Mouse (Mus musculus) layer of hippocampus, adult 2 months (tissue): ENCODE measurements around the gene B4galt1. TPM values are rescaled to one million over a fixed set of nuclear protein-coding genes. Genes with fewer than 3 reads are reported as not detected.
A peak's percentile ranks its signal among the peaks of the same experiment; 100 is the strongest.

Experiments
- DNase-seq, 2 experiments: peaks; one replicate each; pipeline ENCODE4 v3.0.0; 2022; ENCODE audit warnings: low spot score in 2 of 2
- H3K27ac ChIP-seq: fragments of 200-600 bp; 2 replicates; pipeline ENCODE4 v1.8.1; 2022
- H3K4me3 ChIP-seq: fragments of 200-600 bp; 2 replicates; pipeline ENCODE4 v1.8.1; 2022; ENCODE audit warnings: mild to moderate bottlenecking
- CTCF ChIP-seq: fragments of 200-600 bp; conservative IDR thresholded peaks from 2 replicates; pipeline ENCODE4 v1.8.1; 2022; ENCODE audit warnings: antibody characterized with exemption, mild to moderate bottlenecking, moderate library complexity
- long read RNA-seq, 2 experiments: library from polyadenylated mRNA; stranded (forward); transcript quantifications; one replicate each; pipeline ENCODE4 v2.0.0; 2021; ENCODE audit warnings: borderline mapping rate in 2 of 2
- total RNA-seq, 2 experiments: library from RNA; stranded (reverse); gene quantifications; 2 replicates each; pipeline ENCODE4 v1.2.3; 2021

The B4galt1 gene
- total RNA-seq, result 10 to 100 TPM in 1 of 2 experiments, 1 to 10 TPM in 1; 8.5 to 10.8 TPM
- long read RNA-seq, experiment 1, partial matches to known transcripts, result 1 of 3 reads
- long read RNA-seq, experiment 1, other reads (novel, unspliced or antisense), result 0 of 3 reads
- long read RNA-seq, experiment 2, partial matches to known transcripts, result 0 of 4 reads
- long read RNA-seq, experiment 2, other reads (novel, unspliced or antisense), result 1 of 4 reads

- no peak for TF ChIP-seq CTCF
- H3K4me3 ChIP-seq, result peak within 1 kb of the TSS; percentile 70
- H3K27ac ChIP-seq, result peak within 1 kb of the TSS; percentile 91
- DNase-seq, result peak; percentile 94 to 95
These were observed at the start of gene B4galt1 for GRCm38 (mm10) chr4:40853565-40854386. Gene B4galt1, minus strand, starts transcription at chr4:40854005.

GRCm38 (mm10) chr4:40900612-40901011 lies 46.8 kb upstream of the B4galt1 start:
- no peak overlapping the region for H3K4me3 ChIP-seq
- H3K27ac ChIP-seq, result no peak overlapping the region
- no peak for TF ChIP-seq CTCF
- DNase-seq, result no peak

GRCm38 (mm10) chr4:40900071-40900470 lies 46.3 kb upstream of the B4galt1 start:
- no peak for DNase-seq
- no peak overlapping the region for H3K4me3 ChIP-seq
- TF ChIP-seq CTCF, result no peak
- no peak overlapping the region for H3K27ac ChIP-seq

GRCm38 (mm10) chr4:40899264-40899663 lies 45.5 kb upstream of the B4galt1 start:
- Histone ChIP-seq H3K27ac (no peak overlapping the region), H3K4me3 (no peak overlapping the region)
- no peak for TF ChIP-seq CTCF
- no peak for DNase-seq

GRCm38 (mm10) chr4:40898476-40899044 lies 44.8 kb upstream of the B4galt1 start:
- Histone ChIP-seq H3K27ac (no peak overlapping the region), H3K4me3 (no peak overlapping the region)
- TF ChIP-seq CTCF, result no peak
- no peak for DNase-seq

GRCm38 (mm10) chr4:40895646-40896045 lies 41.8 kb upstream of the B4galt1 start:
- no peak overlapping the region for H3K27ac ChIP-seq
- DNase-seq, result no peak
- no peak overlapping the region for H3K4me3 ChIP-seq
- TF ChIP-seq CTCF, result peak; percentile 20; the same call in 1 of the 2 replicates

- DNase-seq, result no peak
- no peak overlapping the region for H3K4me3 ChIP-seq
- TF ChIP-seq CTCF, result no peak
- H3K27ac ChIP-seq, result no peak overlapping the region
These were observed 41.3 kb upstream of the B4galt1 start for GRCm38 (mm10) chr4:40895118-40895517.

GRCm38 (mm10) chr4:40891206-40891605 lies 37.4 kb upstream of the B4galt1 start:
- TF ChIP-seq CTCF, result no peak
- H3K4me3 ChIP-seq, result no peak overlapping the region
- DNase-seq, result no peak

GRCm38 (mm10) chr4:40889983-40890382 lies 36.2 kb upstream of the B4galt1 start:
- 0 out of 2 replicates have a peak overlapping the region, but pooled peaks have one; percentile 39 for H3K27ac ChIP-seq
- DNase-seq, result no peak
- no peak for TF ChIP-seq CTCF

More at GRCm38 (mm10) chr4:40891206-40891605, 37.4 kb upstream of the B4galt1 start:
- H3K27ac ChIP-seq, result no peak overlapping the region

GRCm38 (mm10) chr4:40889252-40889651 lies 35.4 kb upstream of the B4galt1 start:
- peak overlapping the region; percentile 64; the same call in 1 of the 2 replicates for H3K27ac ChIP-seq
- no peak for DNase-seq
- TF ChIP-seq CTCF, result no peak
- H3K4me3 ChIP-seq, result no peak overlapping the region

More at GRCm38 (mm10) chr4:40889983-40890382, 36.2 kb upstream of the B4galt1 start:
- no peak overlapping the region for H3K4me3 ChIP-seq

- no peak for TF ChIP-seq CTCF
- no peak overlapping the region for H3K4me3 ChIP-seq
- peak overlapping the region; percentile 64; the same call in 1 of the 2 replicates for H3K27ac ChIP-seq
- no peak for DNase-seq
These were observed 35.0 kb upstream of the B4galt1 start for GRCm38 (mm10) chr4:40888839-40889238.

- no peak for DNase-seq
- no peak overlapping the region for H3K4me3 ChIP-seq
- peak overlapping the region; percentile 82 for H3K27ac ChIP-seq
- no peak for TF ChIP-seq CTCF
These were observed 32.1 kb upstream of the B4galt1 start for GRCm38 (mm10) chr4:40885883-40886282.

- H3K27ac ChIP-seq, result peak overlapping the region; percentile 82
- TF ChIP-seq CTCF, result no peak
- DNase-seq, result peak; percentile 53 to 58
- H3K4me3 ChIP-seq, result no peak overlapping the region
These were observed 31.3 kb upstream of the B4galt1 start for GRCm38 (mm10) chr4:40885166-40885525.
